Comparison of ENCODE assay signal across 18 mouse cellular contexts in the genomic region with DNA sequence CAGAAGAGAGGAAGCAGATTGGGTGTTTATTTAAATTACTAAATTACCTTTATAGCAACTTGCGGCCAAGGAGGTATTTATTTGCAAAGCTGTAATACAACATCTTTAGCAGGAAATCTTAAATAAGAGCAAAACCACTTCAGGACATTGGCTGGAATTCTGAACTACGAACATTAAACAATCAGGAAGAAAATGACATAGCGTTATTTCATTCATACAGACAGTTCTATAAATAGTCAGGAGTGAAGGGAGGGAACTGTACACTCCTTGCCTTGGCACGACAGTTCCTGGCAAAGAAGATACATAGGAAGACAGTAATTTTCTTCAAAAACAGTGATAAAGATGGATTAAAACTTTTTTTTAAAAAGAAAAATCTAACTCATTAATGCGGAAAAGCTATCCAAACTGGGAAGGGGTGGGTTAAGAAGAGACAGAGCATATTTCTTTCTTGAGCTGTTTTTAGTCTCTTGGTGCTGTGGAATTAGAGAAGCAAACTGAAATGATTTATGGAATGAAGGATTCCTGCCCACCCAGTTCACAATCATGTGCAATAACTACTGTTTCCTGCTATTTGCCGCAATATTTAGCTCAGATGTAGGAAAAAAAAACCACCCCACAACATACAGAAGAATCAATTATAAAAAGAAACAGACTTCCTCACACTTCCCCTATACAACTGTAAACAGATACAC.
"Had no signal": no experiment of that assay in that cellular context is flagged by ENCODE, and none has a peak within 500 bp of the region (broad histone marks: within the 10 kb centered on the region; RNA-seq: fewer than 3 reads in every experiment).

No protein-coding gene starts in this region.

- H3K4me2 ChIP-seq: limb, embryonic 13.5 days; liver, embryonic 12.5 days; liver, embryonic 15.5 days; midbrain, embryonic 13.5 days; neural tube, embryonic 13.5 days had no signal

- H3K4me1 ChIP-seq: limb, embryonic 13.5 days; liver, embryonic 12.5 days; liver, embryonic 15.5 days; midbrain, embryonic 10.5 days; midbrain, embryonic 13.5 days; neural tube, embryonic 13.5 days had no signal

- H3K9me3 ChIP-seq: limb, embryonic 10.5 days; limb, embryonic 13.5 days; liver, embryonic 12.5 days; liver, embryonic 15.5 days; megakaryocyte, embryonic 14.5 days; midbrain, embryonic 10.5 days; midbrain, embryonic 13.5 days; neural tube, embryonic 13.5 days had no signal

- H3K27ac ChIP-seq: limb, embryonic 10.5 days; limb, embryonic 13.5 days; liver, embryonic 12.5 days; liver, embryonic 15.5 days; midbrain, embryonic 10.5 days; midbrain, embryonic 13.5 days; neural tube, embryonic 13.5 days had no signal

- H3K36me3 ChIP-seq: limb, embryonic 10.5 days; limb, embryonic 13.5 days; liver, embryonic 12.5 days; liver, embryonic 15.5 days; midbrain, embryonic 10.5 days; midbrain, embryonic 13.5 days; neural tube, embryonic 13.5 days had no signal

- ATAC-seq: intestine, embryonic 16.5 days; liver, embryonic 12.5 days; midbrain, embryonic 13.5 days had no signal

- H3K4me3 ChIP-seq: limb, embryonic 10.5 days; limb, embryonic 13.5 days; liver, embryonic 12.5 days; liver, embryonic 15.5 days; megakaryocyte, embryonic 14.5 days; midbrain, embryonic 10.5 days; midbrain, embryonic 13.5 days; myocyte; neural tube, embryonic 13.5 days had no signal

- DNase-seq: kidney, adult 9 months; kidney, postnatal 36 days; liver; lung, adult 2 months; retina, postnatal 1 day; right cerebral cortex, postnatal 25 days; spleen, adult 18-20 months; thymus, postnatal 25 days had no signal

- H3K9ac ChIP-seq: limb, embryonic 13.5 days; liver, embryonic 12.5 days; liver, embryonic 15.5 days; midbrain, embryonic 13.5 days; neural tube, embryonic 13.5 days had no signal

- H3K27me3 ChIP-seq: limb, embryonic 13.5 days; liver, embryonic 12.5 days; liver, embryonic 15.5 days; megakaryocyte, embryonic 14.5 days; midbrain, embryonic 13.5 days; neural tube, embryonic 13.5 days had no signal
